Mouse (Mus musculus) CH12.LX (cell line): ENCODE results near the gene Tmem234. TPM values are rescaled to one million over a fixed set of nuclear protein-coding genes. Genes with fewer than 3 reads are reported as not detected.
A peak's percentile ranks its signal among the peaks of the same experiment; 100 is the strongest.

Experiments used
- DNase-seq: peaks from one replicate; pipeline ENCODE4 v3.0.0-alpha.2; 2013; ENCODE audit errors: extremely low read depth
- H3K27ac ChIP-seq: 2 replicates; pipeline ENCODE4 v1.5.1; 2012; ENCODE audit warnings: low read depth, mild to moderate bottlenecking, control low read depth, moderate library complexity; ENCODE audit not compliant: insufficient read depth
- H3K27me3 ChIP-seq: replicated peaks from 2 replicates; pipeline ENCODE3; 2012; ENCODE audit warnings: inconsistent platforms
- H3K36me3 ChIP-seq, 2 experiments: replicated peaks in 1 of 2; 2 replicates each; pipeline versions ENCODE3 to v1.6.1; 2012; ENCODE audit warnings: inconsistent platforms in 1 of 2, low read length in 1 of 2, mild to moderate bottlenecking in 1 of 2, mixed read lengths in 1 of 2, moderate library complexity in 1 of 2; ENCODE audit not compliant: control insufficient read depth in 1 of 2, insufficient read depth in 1 of 2
- H3K4me1 ChIP-seq, 2 experiments: 2 replicates each; pipeline ENCODE4 v1.6.1; 2012; ENCODE audit warnings: inconsistent platforms in 1 of 2, moderate library complexity in 1 of 2; ENCODE audit not compliant: insufficient read depth in 2 of 2, control insufficient read depth in 1 of 2
- H3K4me2 ChIP-seq: 2 replicates; pipeline ENCODE4 v1.6.1; 2012; ENCODE audit warnings: low read depth, mild to moderate bottlenecking, control low read depth; ENCODE audit not compliant: poor library complexity, insufficient read depth, severe bottlenecking
- H3K4me3 ChIP-seq, 3 experiments: fragments of 150-350 bp in 1 of 3; sonication (generic) in 1 of 3; replicated peaks in 1 of 3; 2 replicates each; pipeline versions ENCODE3 to v1.5.1; 2011 to 2012; ENCODE audit warnings: low read depth in 2 of 3, low read length in 2 of 3, mild to moderate bottlenecking in 2 of 3, moderate library complexity in 2 of 3, control low read depth in 1 of 3, improper control_type of control experiment in 1 of 3, inconsistent platforms in 1 of 3, mixed read lengths in 1 of 3; ENCODE audit not compliant: poor library complexity in 1 of 3
- H3K79me2 ChIP-seq: replicated peaks from 2 replicates; pipeline ENCODE4 v1.6.1; 2012; ENCODE audit warnings: mild to moderate bottlenecking, moderate library complexity; ENCODE audit not compliant: control insufficient read depth, poor library complexity, insufficient read depth, severe bottlenecking; ENCODE audit errors: extremely low read depth
- H3K9ac ChIP-seq: 2 replicates; pipeline ENCODE4 v1.6.1; 2012; ENCODE audit warnings: low read depth, mild to moderate bottlenecking, control low read depth, moderate library complexity; ENCODE audit not compliant: insufficient read depth
- H3K9me3 ChIP-seq: replicated peaks from 2 replicates; pipeline ENCODE3; 2012; ENCODE audit warnings: low read length, inconsistent platforms, mixed read lengths
- BHLHE40 ChIP-seq: IDR thresholded peaks from 2 replicates; pipeline ENCODE4 v1.6.1; 2011; ENCODE audit warnings: mild to moderate bottlenecking, low read depth, low read length, improper control_type of control experiment
- CHD2 ChIP-seq: IDR thresholded peaks from 2 replicates; pipeline ENCODE4 v1.6.1; 2011; ENCODE audit warnings: low read length, improper control_type of control experiment
- CTCF ChIP-seq, 2 experiments: IDR thresholded peaks in 1 of 2; conservative IDR thresholded peaks in 1 of 2; 2 replicates each; pipeline ENCODE4 v1.5.1; 2011 to 2012; ENCODE audit warnings: low read depth in 2 of 2, low read length in 2 of 2, improper control_type of control experiment in 1 of 2, inconsistent platforms in 1 of 2, mild to moderate bottlenecking in 1 of 2, moderate library complexity in 1 of 2
- ETS1 ChIP-seq: conservative IDR thresholded peaks from 2 replicates; pipeline ENCODE4 v1.6.1; 2012; ENCODE audit warnings: low read depth, mild to moderate bottlenecking, inconsistent platforms, low read length, improper control_type of control experiment, moderate library complexity
- GABPA ChIP-seq: IDR thresholded peaks from 2 replicates; pipeline ENCODE4 v1.6.1; 2012; ENCODE audit warnings: low read depth, low read length, improper control_type of control experiment, inconsistent platforms; ENCODE audit not compliant: insufficient replicate concordance
- JUN ChIP-seq: IDR thresholded peaks from 2 replicates; pipeline ENCODE4 v1.6.1; 2011; ENCODE audit warnings: low read depth, mild to moderate bottlenecking, low read length, improper control_type of control experiment, moderate library complexity; ENCODE audit not compliant: insufficient read depth
- KAT2A ChIP-seq: IDR thresholded peaks from 2 replicates; pipeline ENCODE4 v1.6.1; 2012; ENCODE audit warnings: low read length, improper control_type of control experiment, inconsistent platforms; ENCODE audit not compliant: insufficient replicate concordance
- MAFK ChIP-seq: IDR thresholded peaks from 2 replicates; pipeline ENCODE4 v1.6.1; 2011; ENCODE audit warnings: low read length, improper control_type of control experiment; ENCODE audit not compliant: insufficient replicate concordance
- MAX ChIP-seq: IDR thresholded peaks from 2 replicates; pipeline ENCODE4 v1.6.1; 2011; ENCODE audit warnings: low read length, improper control_type of control experiment
- MXI1 ChIP-seq: IDR thresholded peaks from 2 replicates; pipeline ENCODE4 v1.6.1; 2011; ENCODE audit warnings: mild to moderate bottlenecking, low read depth, low read length, improper control_type of control experiment
- MYC ChIP-seq: IDR thresholded peaks from 2 replicates; pipeline ENCODE4 v1.6.1; 2011; ENCODE audit warnings: low read depth, mild to moderate bottlenecking, improper control_type of control experiment, low read length
- NELFE ChIP-seq: IDR thresholded peaks from 2 replicates; pipeline ENCODE4 v1.6.1; 2011; ENCODE audit warnings: low read depth, low read length, improper control_type of control experiment
- PAX5 ChIP-seq: IDR thresholded peaks from 2 replicates; pipeline ENCODE4 v1.6.1; 2012; ENCODE audit warnings: low read length, inconsistent platforms, mixed read lengths
- RAD21 ChIP-seq: IDR thresholded peaks from 2 replicates; pipeline ENCODE4 v1.6.1; 2011; ENCODE audit warnings: low read depth, mild to moderate bottlenecking, low read length, improper control_type of control experiment, moderate library complexity
- RCOR1 ChIP-seq: conservative IDR thresholded peaks from 2 replicates; pipeline ENCODE4 v1.6.1; 2012; ENCODE audit warnings: low read depth, mild to moderate bottlenecking, inconsistent platforms, low read length, improper control_type of control experiment
- SIN3A ChIP-seq: IDR thresholded peaks from 2 replicates; pipeline ENCODE4 v1.6.1; 2012; ENCODE audit warnings: low read length, improper control_type of control experiment, inconsistent platforms
- SMC3 ChIP-seq: IDR thresholded peaks from 2 replicates; pipeline ENCODE4 v1.6.1; 2011; ENCODE audit warnings: low read depth, low read length, improper control_type of control experiment
- TBP ChIP-seq: conservative IDR thresholded peaks from 2 replicates; pipeline ENCODE4 v1.6.1; 2011; ENCODE audit warnings: low read depth, low read length, improper control_type of control experiment
- TCF12 ChIP-seq: IDR thresholded peaks from 2 replicates; pipeline ENCODE4 v1.6.1; 2014; ENCODE audit warnings: low read depth, mild to moderate bottlenecking, inconsistent platforms, low read length, improper control_type of control experiment
- UBTF ChIP-seq: IDR thresholded peaks from 2 replicates; pipeline ENCODE4 v1.6.1; 2012; ENCODE audit warnings: low read depth, mild to moderate bottlenecking, inconsistent platforms, low read length, improper control_type of control experiment, moderate library complexity
- USF1 ChIP-seq: IDR thresholded peaks from 2 replicates; pipeline ENCODE4 v1.6.1; 2014; ENCODE audit warnings: low read depth, mild to moderate bottlenecking, inconsistent platforms, low read length, improper control_type of control experiment
- USF2 ChIP-seq: conservative IDR thresholded peaks from 2 replicates; pipeline ENCODE4 v1.6.1; 2011; ENCODE audit warnings: low read depth, low read length, improper control_type of control experiment
- ZKSCAN1 ChIP-seq: IDR thresholded peaks from 2 replicates; pipeline ENCODE4 v1.6.1; 2012; ENCODE audit warnings: low read depth, inconsistent platforms, low read length, improper control_type of control experiment, borderline replicate concordance
- ZNF384 ChIP-seq: IDR thresholded peaks from 2 replicates; pipeline ENCODE4 v1.6.1; 2012; ENCODE audit warnings: low read depth, low read length, improper control_type of control experiment, inconsistent platforms
- dilution Hi-C: fragments of 300-500 bp; cut with MboI; formaldehyde crosslinking; loops from 2 replicates; pipeline ENCODE4 v1.14.3; 2020; ENCODE audit warnings: low sequenced_read_pairs; ENCODE audit not compliant: extremely low pct_unique_long_range_greater_than_20kb, extremely low pct_ligation_motif_present
- in situ Hi-C: fragments of 300-500 bp; cut with MboI; formaldehyde crosslinking; loops from 3 replicates; pipeline ENCODE4 v1.14.3; 2019; ENCODE audit warnings: low sequenced_read_pairs, low pct_ligation_motif_present, low pct_unique_long_range_greater_than_20kb, mixed read lengths
- polyA plus RNA-seq: library from polyadenylated mRNA; unstranded; fragments of >175 nt; gene quantifications from 2 replicates; pipeline ENCODE4 v1.2.1, GENCODE M21; 2012; ENCODE audit warnings: low read depth; ENCODE audit not compliant: insufficient read length
- total RNA-seq, 2 experiments: library from RNA; depleted of rRNA; stranded (reverse); fragments of 300-350 nt in 1 of 2; fragments of >200 nt in 1 of 2; gene quantifications; 2 replicates each; pipeline ENCODE4 v1.2.3; 2012 to 2014

Tmem234 gene
- total and polyA plus RNA-seq, 3 experiments, result 97.6 to 113 (median 111) TPM

DNA sequence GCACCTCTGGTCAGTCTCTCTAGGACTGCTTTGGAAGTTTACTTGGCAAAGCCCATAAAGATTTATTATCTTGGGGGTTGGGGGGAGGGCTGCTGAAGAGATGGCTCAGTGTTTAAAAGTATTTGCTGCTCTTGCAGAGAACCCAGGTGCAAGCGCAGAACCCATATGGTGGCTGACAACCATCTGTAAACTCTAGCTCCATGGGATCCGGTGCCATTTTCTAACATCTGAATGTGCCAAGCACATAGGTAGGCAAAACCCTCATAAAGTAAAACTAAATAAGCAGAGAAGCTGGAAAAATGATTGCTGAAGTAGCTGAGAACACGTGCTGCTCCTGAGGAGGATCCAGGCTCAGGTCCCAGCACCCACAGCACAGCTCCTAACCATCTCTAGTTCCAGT, 61.1 kb downstream of the Tmem234 start:
- Histone ChIP-seq H3K4me2 (no peak overlapping the region), H3K79me2 (peaks cover 13% of the 10 kb centered on the region; the same call in 1 of the 2 replicates), H3K4me3 (no peak overlapping the region), H3K9me3 (no peaks in the 10 kb centered on the region), H3K36me3 (peaks cover 28 to 87% of the 10 kb centered on the region in 2 experiments), H3K9ac (no peak overlapping the region), H3K4me1 (no peaks in the 10 kb centered on the region), H3K27me3 (no peaks in the 10 kb centered on the region), H3K27ac (no peak overlapping the region)
- in situ Hi-C loops, result no loop called here
- TF ChIP-seq KAT2A (no peak), MXI1 (no peak)
- dilution Hi-C loops, result no loop called here
- no peak for DNase-seq

DNA sequence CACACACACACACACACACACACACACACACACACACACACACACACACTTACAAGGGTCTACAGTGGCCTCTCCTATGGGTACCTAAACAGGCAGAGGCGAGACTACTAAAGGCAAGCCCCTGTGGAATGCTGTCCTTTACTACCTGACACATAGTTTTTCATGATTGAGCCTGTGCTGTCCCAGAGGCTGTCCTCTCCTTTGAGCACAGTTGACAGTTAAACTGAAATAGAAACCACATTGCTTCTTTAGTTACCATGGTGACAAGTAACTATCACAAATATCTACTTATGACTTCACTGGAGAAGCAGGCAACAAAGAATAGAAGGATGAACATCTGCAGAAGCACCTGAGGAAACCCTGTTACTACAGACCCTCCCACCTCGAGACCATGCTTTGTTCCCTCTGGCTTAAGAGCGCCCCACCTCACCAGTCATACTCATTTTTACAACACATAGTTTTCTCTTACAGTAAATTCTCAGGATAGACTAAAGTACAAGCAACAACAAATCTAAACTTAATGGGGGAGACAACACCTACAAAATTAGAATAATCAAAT, 61.9 kb downstream of the Tmem234 start:
- H3K79me2 ChIP-seq, result peaks cover 14% of the 10 kb centered on the region; the same call in 1 of the 2 replicates
- no peaks in the 10 kb centered on the region for H3K9me3 ChIP-seq
- no peaks in the 10 kb centered on the region for H3K27me3 ChIP-seq
- H3K4me3 ChIP-seq, result no peak overlapping the region
- DNase-seq, result no peak
- in situ Hi-C loops, result no loop called here
- no peak overlapping the region for H3K4me2 ChIP-seq
- H3K27ac ChIP-seq, result no peak overlapping the region
- H3K9ac ChIP-seq, result no peak overlapping the region
- dilution Hi-C loops, result no loop called here
- H3K4me1 ChIP-seq, result no peaks in the 10 kb centered on the region
- TF ChIP-seq PAX5 (no peak), RAD21 (no peak), UBTF (no peak), NELFE (no peak), ZNF384 (no peak), MAFK (no peak)
- TF ChIP-seq, all 38 proteins: peak for 0
- peaks cover 28 to 85% of the 10 kb centered on the region in 2 experiments for H3K36me3 ChIP-seq

GRCm38 (mm10) chr4:129671491-129672082, 71.1 kb downstream of the Tmem234 start:
- in situ Hi-C loops, result no loop called here
- TF ChIP-seq JUN, result no peak
- TF ChIP-seq TCF12, result no peak
- no peak for TF ChIP-seq TBP
- TF ChIP-seq UBTF, result no peak
- TF ChIP-seq SMC3, result peak; percentile 31
- TF ChIP-seq CTCF (conservative IDR thresholded peaks at IDR 0.05 in 1 of 2, IDR thresholded peaks at IDR 0.05 in 1 of 2; ENCODE audit: low read depth in 2 of 2, low read length in 2 of 2), result peak; percentile 76 to 82
- TF ChIP-seq GABPA, result no peak
- no peak for TF ChIP-seq USF1
- TF ChIP-seq MYC, result 0 out of 2 replicates have a peak, but pooled peaks have one; percentile 27
- TF ChIP-seq ZKSCAN1, result no peak
- no peak for TF ChIP-seq ZNF384
- peak; percentile 55 for TF ChIP-seq SIN3A
- TF ChIP-seq MAX, result 0 out of 2 replicates have a peak, but pooled peaks have one; percentile 28
- no peak for TF ChIP-seq ETS1
- TF ChIP-seq USF2, result no peak
- TF ChIP-seq NELFE, result peak; percentile 31; the same call in 1 of the 2 replicates
- no peak for TF ChIP-seq MAFK
- peak; percentile 45; the same call in 1 of the 2 replicates for TF ChIP-seq MXI1
- peak; percentile 56 for TF ChIP-seq BHLHE40
- TF ChIP-seq RCOR1, result 0 out of 2 replicates have a peak, but pooled peaks have one; percentile 34
- TF ChIP-seq CHD2, result peak; percentile 29; the same call in 1 of the 2 replicates

More at GRCm38 (mm10) chr4:129671491-129672082, 71.1 kb downstream of the Tmem234 start:
- H3K4me1 ChIP-seq, result peaks cover 3 to 19% of the 10 kb centered on the region in 2 experiments; a peak in 3 of 4 replicates
- peak; percentile 67 for DNase-seq
- no peaks in the 10 kb centered on the region for H3K27me3 ChIP-seq
- H3K4me2 ChIP-seq, result peak overlapping the region; percentile 83
- H3K27ac ChIP-seq, result no peak overlapping the region
- dilution Hi-C loops, result no loop called here
- peaks cover 36% of the 10 kb centered on the region for H3K79me2 ChIP-seq
- peak overlapping the region; percentile 85 to 95 (median 89) for H3K4me3 ChIP-seq
- no peaks in the 10 kb centered on the region for H3K9me3 ChIP-seq
- peak overlapping the region; percentile 96 for H3K9ac ChIP-seq
- peaks cover 7 to 30% of the 10 kb centered on the region in 2 experiments for H3K36me3 ChIP-seq
